Mouse (Mus musculus) granulocyte monocyte progenitor cell, adult 5-6 weeks (primary cell): ENCODE results near the gene 2010111I01Rik. TPM values are rescaled to one million over a fixed set of nuclear protein-coding genes. Genes with fewer than 3 reads are reported as not detected.
A peak's percentile ranks its signal among the peaks of the same experiment; 100 is the strongest.

Experiments used
- ATAC-seq: replicated peaks from 2 replicates; pipeline ENCODE4 v1.8.0; 2016; ENCODE audit warnings: mild to moderate bottlenecking, moderate TSS enrichment, inconsistent platforms; ENCODE audit not compliant: poor library complexity, severe bottlenecking
- total RNA-seq, 2 experiments: library from RNA; stranded (forward) in 1 of 2; stranded (reverse) in 1 of 2; fragments of 200-712, 200-1000 nt in 1 of 2; fragments of >200 nt in 1 of 2; fragmentation: Nextera tagmentation in 1 of 2; gene quantifications; 2 replicates each; pipeline ENCODE4 v1.2.3; 2014 to 2017

The 2010111I01Rik gene
- total RNA-seq, 2 experiments from 2014 or later, result 61.9 to 86.8 TPM

DNA sequence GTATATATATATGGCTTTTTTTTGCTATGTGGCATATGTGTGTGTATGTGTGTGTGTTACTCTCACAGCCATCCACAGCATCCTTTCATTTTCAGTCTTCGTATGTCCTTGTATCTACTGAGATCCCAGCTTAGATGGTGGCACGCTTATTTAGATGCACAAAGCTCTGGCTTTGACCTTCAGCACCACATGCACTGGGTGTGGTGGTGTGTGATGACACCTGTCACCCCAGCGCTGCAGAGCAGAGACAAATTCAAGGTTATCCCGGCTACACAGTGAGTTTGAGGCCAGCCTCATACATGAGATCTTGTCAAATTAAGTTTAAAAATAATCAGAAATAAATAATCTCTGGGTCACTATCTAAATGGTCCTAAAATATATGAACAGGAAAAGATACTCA lies 391.4 kb downstream of the 2010111I01Rik start:
- no peak for ATAC-seq

DNA sequence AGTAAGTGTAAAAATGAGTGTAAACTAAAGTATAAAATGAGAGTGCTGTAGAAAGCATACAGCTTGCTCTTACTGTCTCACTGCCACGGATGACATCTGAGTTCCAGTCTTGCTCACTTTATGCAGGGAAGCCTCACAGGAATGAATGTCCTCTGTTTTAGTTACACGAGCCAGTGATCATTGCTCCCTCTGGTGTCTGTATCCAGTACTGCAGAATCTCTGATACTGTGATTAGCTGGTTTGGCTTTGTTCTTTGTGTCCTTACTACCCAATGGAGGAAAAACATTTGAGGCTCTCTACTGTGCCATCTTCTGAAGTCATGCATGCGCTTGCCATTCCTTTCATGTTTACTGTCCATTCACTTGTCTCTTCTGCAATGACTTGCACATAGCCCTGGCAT lies 391.9 kb downstream of the 2010111I01Rik start:
- ATAC-seq, result peak; percentile 82

DNA sequence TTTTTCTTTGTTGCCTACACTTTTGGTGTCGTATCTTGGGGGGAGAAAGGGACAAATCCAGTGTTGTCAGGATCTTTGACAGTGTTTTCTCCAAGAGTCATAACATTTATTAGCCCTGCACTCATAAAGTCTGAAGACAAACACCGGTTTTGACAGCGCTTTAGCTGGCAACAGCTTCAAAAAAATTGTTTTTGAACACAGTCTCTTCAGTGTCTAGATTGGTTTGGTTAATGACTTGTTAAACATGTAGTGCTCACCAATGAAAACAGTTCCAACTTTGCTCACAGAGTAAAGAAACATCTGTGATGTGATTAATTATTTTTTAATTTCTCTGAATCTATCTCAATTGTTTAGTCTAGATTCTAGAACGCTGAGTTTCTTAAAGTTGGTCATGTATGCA lies 394.7 kb downstream of the 2010111I01Rik start:
- ATAC-seq, result no peak

DNA sequence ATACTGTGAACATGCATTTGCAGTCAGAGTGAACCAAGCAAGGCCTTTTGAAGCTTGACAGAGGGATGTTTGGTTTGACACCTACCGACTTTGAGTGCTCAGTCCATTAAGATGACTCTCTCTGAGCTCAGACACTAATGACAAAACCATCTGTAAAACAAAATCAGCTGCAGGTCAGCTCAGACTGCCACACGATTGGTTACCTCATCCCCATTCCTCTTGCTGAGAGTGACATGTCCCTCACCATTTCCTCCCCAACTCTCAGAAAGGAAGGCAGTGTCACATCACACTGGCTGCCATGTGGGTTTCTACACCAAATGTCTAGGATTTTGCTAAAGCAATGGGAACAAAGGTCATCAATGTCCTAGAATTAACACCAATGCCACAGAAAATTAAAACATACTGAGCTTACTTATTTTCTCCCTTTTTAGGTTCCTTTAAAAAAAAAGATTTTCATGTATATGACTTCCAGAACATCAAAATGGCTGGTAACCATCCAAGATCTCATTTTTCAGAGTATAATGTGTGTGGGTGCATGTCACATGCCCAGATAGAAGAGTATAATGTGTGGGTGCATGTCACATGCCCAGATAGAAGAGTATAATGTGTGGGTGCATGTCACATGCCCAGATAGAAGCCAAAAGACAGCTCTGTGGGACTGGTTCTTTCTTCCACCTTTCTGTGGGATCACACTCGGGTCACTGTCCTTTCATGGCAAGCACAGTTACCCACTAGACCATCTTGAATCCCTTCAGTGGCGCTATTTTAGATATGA lies 395.6 kb downstream of the 2010111I01Rik start:
- no peak for ATAC-seq

DNA sequence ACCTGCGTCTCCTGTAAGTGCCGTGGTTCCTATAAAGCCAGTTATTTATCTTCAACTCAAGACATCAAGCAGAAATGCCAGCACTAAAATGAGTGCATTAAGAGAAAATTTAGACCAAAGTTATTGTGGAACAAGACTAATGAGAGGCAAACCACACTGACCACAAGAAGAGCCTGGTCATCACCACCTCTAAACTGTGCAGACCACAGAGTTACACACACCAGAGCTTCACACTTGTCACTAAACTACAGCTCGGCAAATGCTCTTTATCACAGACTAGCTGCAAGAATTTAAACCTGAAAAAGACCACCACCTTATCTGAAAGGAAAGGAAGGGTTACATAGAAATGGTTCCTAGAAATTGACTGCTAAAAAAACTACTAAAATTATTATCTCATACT lies 397.1 kb downstream of the 2010111I01Rik start:
- ATAC-seq, result peak; percentile 78

DNA sequence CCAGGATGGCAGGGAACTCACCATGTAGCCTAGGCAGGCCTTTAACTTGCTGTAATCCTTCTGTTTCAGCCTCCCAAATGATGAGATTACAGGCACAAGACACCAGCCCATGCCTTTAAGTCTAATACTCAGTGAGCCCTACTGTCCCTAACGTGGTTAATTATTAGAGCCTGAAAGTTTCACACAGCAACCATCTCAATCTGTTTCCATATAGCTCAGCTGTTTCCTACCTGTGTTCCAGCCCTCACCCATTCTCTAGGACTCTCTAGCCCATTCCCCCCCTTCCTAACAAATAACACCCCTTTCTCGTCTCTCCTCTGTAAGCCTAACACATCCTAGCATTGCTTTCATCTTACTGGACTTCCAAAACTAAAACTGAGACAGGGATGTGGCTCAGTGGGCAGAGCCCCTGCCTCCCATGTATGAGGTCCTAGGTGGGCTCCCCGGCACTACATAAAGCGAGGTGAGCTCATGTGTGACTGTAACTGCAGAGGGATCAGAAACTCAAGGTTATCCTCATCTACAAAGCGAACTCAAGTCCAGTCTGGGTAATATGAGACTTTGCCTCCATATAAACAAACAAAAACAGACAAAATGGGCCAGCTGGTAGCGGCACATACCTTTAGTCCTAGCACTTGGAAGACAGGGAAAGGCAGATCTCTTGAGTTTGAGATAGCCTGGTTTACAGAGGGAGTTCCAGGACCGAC lies 408.9 kb downstream of the 2010111I01Rik start:
- no peak for ATAC-seq

Other genes starting within 250 kb of the 2010111I01Rik start
- gene Platr25, start 204.2 kb upstream of the 2010111I01Rik start, total RNA-seq (2014; fragmentation: Nextera tagmentation), result 18.5 and 39.4 TPM in 2 replicates
- 36.8 and 53.8 TPM in 2 replicates for gene Platr25, start 204.2 kb upstream of the 2010111I01Rik start, total RNA-seq (2017)
- 8.2 and 10.7 TPM in 2 replicates for gene Gm5141, start 179.1 kb upstream of the 2010111I01Rik start, total RNA-seq (2014; fragmentation: Nextera tagmentation)
- 4.1 and 5.7 TPM in 2 replicates for gene Gm5141, start 179.1 kb upstream of the 2010111I01Rik start, total RNA-seq (2017)
- gene Fbp2, start 106.5 kb upstream of the 2010111I01Rik start, total RNA-seq (2014; fragmentation: Nextera tagmentation), result not detected in 2 replicates
- gene Fbp2, start 106.5 kb upstream of the 2010111I01Rik start, total RNA-seq (2017), result not detected in 2 replicates
- gene Fbp1, start 76.6 kb upstream of the 2010111I01Rik start, total RNA-seq (2014; fragmentation: Nextera tagmentation), result 9.1 and 15.6 TPM in 2 replicates
- gene Fbp1, start 76.6 kb upstream of the 2010111I01Rik start, total RNA-seq (2017), result 16.6 and 19.3 TPM in 2 replicates